Mouse (Mus musculus) olfactory bulb, adult 2 months (tissue): ENCODE measurements at regions not wholly inside any gene's neighbourhood (a gene's known extent, or its start where the extent isn't known, plus 50 kb on each side); places are given as distances from the start of the nearest gene placed in this dataset.

Experiments used
- H3K27ac ChIP-seq: fragments of 200-500 bp; 2 replicates; pipeline ENCODE4 v1.5.1; 2012; ENCODE audit warnings: low read depth, low read length; ENCODE audit not compliant: insufficient read depth
- H3K4me1 ChIP-seq: fragments of 200-500 bp; 2 replicates; pipeline ENCODE4 v1.6.1; 2012; ENCODE audit warnings: low read length; ENCODE audit not compliant: control insufficient read depth, insufficient read depth
- H3K4me3 ChIP-seq: fragments of 200-500 bp; 2 replicates; pipeline ENCODE4 v1.5.1; 2012; ENCODE audit warnings: mild to moderate bottlenecking, low read depth, low read length, moderate library complexity; ENCODE audit not compliant: insufficient read depth
- CTCF ChIP-seq: fragments of 200-500 bp; IDR thresholded peaks from 2 replicates; pipeline ENCODE4 v1.5.1; 2012; ENCODE audit warnings: low read depth, mild to moderate bottlenecking, low read length, moderate library complexity; ENCODE audit not compliant: insufficient read depth
- POLR2A ChIP-seq: fragments of 200-500 bp; IDR thresholded peaks from 2 replicates; pipeline ENCODE4 v1.6.1; 2012; ENCODE audit warnings: mild to moderate bottlenecking, low read depth, low read length, moderate library complexity; ENCODE audit not compliant: insufficient read depth
- WGBS: fragments of 180-500 bp; shearing (Covaris S2); methylation state at CpG from one replicate; pipeline ENCODE4 v1.1.7; 2018; 5-methylcytosine and 5-hydroxymethylcytosine counted together

- 89% methylated on average over 3 of the region's 3 CpGs for WGBS
- no peak for TF ChIP-seq POLR2A
- no peak for TF ChIP-seq CTCF
These were observed 137.3 kb downstream of the Il15 start for GRCm38 (mm10) chr8:82265745-82266144.

GRCm38 (mm10) chr8:82262196-82262595 is 140.8 kb downstream of the Il15 start:
- TF ChIP-seq POLR2A (no peak), CTCF (no peak)
- H3K27ac ChIP-seq, result no peak overlapping the region
- H3K4me1 ChIP-seq, result no peaks in the 10 kb centered on the region
- 76% methylated on average over 4 of the region's 4 CpGs for WGBS
- no peak overlapping the region for H3K4me3 ChIP-seq

More at GRCm38 (mm10) chr8:82265745-82266144, 137.3 kb downstream of the Il15 start:
- Histone ChIP-seq H3K27ac (no peak overlapping the region), H3K4me3 (no peak overlapping the region), H3K4me1 (no peaks in the 10 kb centered on the region)

- Histone ChIP-seq H3K4me1 (no peaks in the 10 kb centered on the region), H3K27ac (no peak overlapping the region), H3K4me3 (no peak overlapping the region)
- WGBS, result 98% methylated on average over 1 of the region's 1 CpGs
- TF ChIP-seq CTCF (no peak), POLR2A (no peak)
These were observed 142.4 kb downstream of the Il15 start for GRCm38 (mm10) chr8:82260613-82261012.

- no peak for TF ChIP-seq CTCF
- no peak for TF ChIP-seq POLR2A
- 91% methylated on average over 2 of the region's 2 CpGs for WGBS
- Histone ChIP-seq H3K27ac (no peak overlapping the region), H3K4me3 (no peak overlapping the region), H3K4me1 (no peaks in the 10 kb centered on the region)
These were observed 147.2 kb downstream of the Il15 start for GRCm38 (mm10) chr8:82255815-82256214.

GRCm38 (mm10) chr8:82252406-82252805 is 150.6 kb downstream of the Il15 start:
- Histone ChIP-seq H3K27ac (no peak overlapping the region), H3K4me3 (no peak overlapping the region), H3K4me1 (no peaks in the 10 kb centered on the region)
- TF ChIP-seq CTCF, result no peak
- TF ChIP-seq POLR2A, result no peak

- WGBS, result 92% methylated on average over 3 of the region's 3 CpGs
- TF ChIP-seq POLR2A (no peak), CTCF (no peak)
- H3K4me1 ChIP-seq, result no peaks in the 10 kb centered on the region
- H3K27ac ChIP-seq, result no peak overlapping the region
- H3K4me3 ChIP-seq, result no peak overlapping the region
These were observed 153.0 kb downstream of the Il15 start for GRCm38 (mm10) chr8:82249841-82250577.

- 59% methylated on average over 2 of the region's 2 CpGs for WGBS
- no peak for TF ChIP-seq POLR2A
- TF ChIP-seq CTCF, result no peak
- Histone ChIP-seq H3K4me1 (no peaks in the 10 kb centered on the region), H3K27ac (no peak overlapping the region), H3K4me3 (no peak overlapping the region)
These were observed 158.9 kb downstream of the Il15 start for GRCm38 (mm10) chr8:82244076-82244475.

- no peaks in the 10 kb centered on the region for H3K4me1 ChIP-seq
- 75% methylated on average over 2 of the region's 2 CpGs for WGBS
- no peak overlapping the region for H3K27ac ChIP-seq
- no peak overlapping the region for H3K4me3 ChIP-seq
- TF ChIP-seq POLR2A, result no peak
- TF ChIP-seq CTCF, result no peak
These were observed 173.1 kb downstream of the Il15 start for GRCm38 (mm10) chr8:82229883-82230282.

- no peak overlapping the region for H3K27ac ChIP-seq
- no peak for TF ChIP-seq CTCF
- no peak for TF ChIP-seq POLR2A
- WGBS, result 29% methylated on average over 3 of the region's 3 CpGs
- no peak overlapping the region for H3K4me3 ChIP-seq
- no peaks in the 10 kb centered on the region for H3K4me1 ChIP-seq
These were observed 201.3 kb downstream of the Il15 start for GRCm38 (mm10) chr8:82201746-82202145.

- H3K4me1 ChIP-seq, result no peaks in the 10 kb centered on the region
- no peak overlapping the region for H3K4me3 ChIP-seq
- WGBS, result 89% methylated on average over 3 of the region's 3 CpGs
- TF ChIP-seq POLR2A, result no peak
- H3K27ac ChIP-seq, result no peak overlapping the region
These were observed 202.8 kb downstream of the Il15 start for GRCm38 (mm10) chr8:82200176-82200575.
